Mouse (Mus musculus): ENCODE data around the gene Olfr1472. TPM values are rescaled to one million over a fixed set of nuclear protein-coding genes. Genes with fewer than 3 reads are reported as not detected.
"Not testable (repeated sequence)": the region's sequence is repeated elsewhere in the genome, so short reads cannot be mapped to it uniquely, and the experiment has no call there.

The Olfr1472 gene
- total RNA-seq (2014; rRNA removed) (not detected in 2 replicates), polyA plus RNA-seq (2015; fragmentation: Nextera tagmentation; extraction: Ambion mirVana) (not detected in 2 replicates)

- H3K36me3 ChIP-seq (ENCODE audit: insufficient read depth): no peaks in the 10 kb centered on the region
- 70% methylated on average over 1 of the region's 1 CpGs for WGBS
- TF ChIP-seq CTCF (IDR thresholded peaks at IDR 0.05; ENCODE audit: low read depth): no peak
- no peak within 1 kb of the TSS for H3K4me2 ChIP-seq (ENCODE audit: low read depth)
- no peak within 1 kb of the TSS for H3K27ac ChIP-seq (ENCODE audit: low read depth, low read length)
- H3K27me3 ChIP-seq (ENCODE audit: insufficient read depth, low read length): no peaks in the 10 kb centered on the region
- DNase-seq: no peak
- H3K9me3 ChIP-seq (ENCODE audit: low read length): no peaks in the 10 kb centered on the region
- no peak for ATAC-seq
- H3K9ac ChIP-seq: no peak within 1 kb of the TSS
- no peaks in the 10 kb centered on the region for H3K4me1 ChIP-seq (ENCODE audit: insufficient read depth)
- H3K4me3 ChIP-seq (ENCODE audit: low read depth, low read length): no peak within 1 kb of the TSS
Measured at GRCm38 (mm10) chr19:13455986-13456385, at the start of gene Olfr1472. TSS of gene Olfr1472 (minus strand) at chr19:13456086.

- WGBS: 77% methylated on average over 3 of the region's 3 CpGs
- Histone ChIP-seq H3K9me3 (ENCODE audit: low read length) (no peaks in the 10 kb centered on the region), H3K27me3 (ENCODE audit: insufficient read depth, low read length) (no peaks in the 10 kb centered on the region), H3K27ac (ENCODE audit: low read depth, low read length) (no peak within 1 kb of the TSS), H3K9ac (no peak within 1 kb of the TSS), H3K4me3 (ENCODE audit: low read depth, low read length) (no peak within 1 kb of the TSS), H3K36me3 (ENCODE audit: insufficient read depth) (no peaks in the 10 kb centered on the region), H3K4me1 (ENCODE audit: insufficient read depth) (no peaks in the 10 kb centered on the region), H3K4me2 (ENCODE audit: low read depth) (no peak within 1 kb of the TSS)
- ATAC-seq: no peak
- DNase-seq: no peak
- TF ChIP-seq CTCF (IDR thresholded peaks at IDR 0.05; ENCODE audit: low read depth): no peak
Measured at GRCm38 (mm10) chr19:13500246-13500645, 44.4 kb upstream of the Olfr1472 start, which contains the start of gene Olfr1477. TSS of gene Olfr1477 (plus strand) at chr19:13500546.

GRCm38 (mm10) chr19:13480096-13480495 is 24.2 kb upstream of the Olfr1472 start, which contains the start of gene Olfr1475:
TSS of gene Olfr1475 (minus strand) at chr19:13480196.
- DNase-seq (no peak), ATAC-seq (no peak)
- Histone ChIP-seq H3K27ac (ENCODE audit: low read depth, low read length) (no peak within 1 kb of the TSS), H3K9ac (no peak within 1 kb of the TSS), H3K27me3 (ENCODE audit: insufficient read depth, low read length) (no peaks in the 10 kb centered on the region), H3K4me2 (ENCODE audit: low read depth) (no peak within 1 kb of the TSS), H3K36me3 (ENCODE audit: insufficient read depth) (no peaks in the 10 kb centered on the region), H3K9me3 (ENCODE audit: low read length) (no peaks in the 10 kb centered on the region), H3K4me1 (ENCODE audit: insufficient read depth) (no peaks in the 10 kb centered on the region), H3K4me3 (ENCODE audit: low read depth, low read length) (no peak within 1 kb of the TSS)
- no peak for TF ChIP-seq CTCF (IDR thresholded peaks at IDR 0.05; ENCODE audit: low read depth)

GRCm38 (mm10) chr19:13469265-13469664 is 13.4 kb upstream of the Olfr1472 start, which contains the start of gene Olfr1474:
TSS of gene Olfr1474 (plus strand) at chr19:13469565.
- not testable (repeated sequence) for H3K4me1 ChIP-seq (ENCODE audit: insufficient read depth); ATAC-seq; H3K4me3 ChIP-seq (ENCODE audit: low read depth, low read length); H3K27me3 ChIP-seq (ENCODE audit: insufficient read depth, low read length); DNase-seq; H3K9me3 ChIP-seq (ENCODE audit: low read length); H3K27ac ChIP-seq (ENCODE audit: low read depth, low read length); H3K4me2 ChIP-seq (ENCODE audit: low read depth); H3K9ac ChIP-seq; H3K36me3 ChIP-seq (ENCODE audit: insufficient read depth)
- 80% methylated on average over 4 of the region's 4 CpGs for WGBS

- not testable (repeated sequence) for DNase-seq; H3K4me2 ChIP-seq (ENCODE audit: low read depth); ATAC-seq; H3K9me3 ChIP-seq (ENCODE audit: low read length); H3K9ac ChIP-seq; H3K27me3 ChIP-seq (ENCODE audit: insufficient read depth, low read length); H3K27ac ChIP-seq (ENCODE audit: low read depth, low read length); H3K4me1 ChIP-seq (ENCODE audit: insufficient read depth); H3K36me3 ChIP-seq (ENCODE audit: insufficient read depth); H3K4me3 ChIP-seq (ENCODE audit: low read depth, low read length)
- 73% methylated on average over 2 of the region's 2 CpGs for WGBS
Measured at GRCm38 (mm10) chr19:13443109-13443508, 12.8 kb downstream of the Olfr1472 start, which contains the start of gene Olfr1471. TSS of gene Olfr1471 (plus strand) at chr19:13443409.

GRCm38 (mm10) chr19:13407549-13407948 is 48.3 kb downstream of the Olfr1472 start, which contains the start of gene Olfr1469:
TSS of gene Olfr1469 (plus strand) at chr19:13407849.
- no peak within 1 kb of the TSS for H3K9ac ChIP-seq
- ATAC-seq (no peak), DNase-seq (no peak)
- TF ChIP-seq CTCF (IDR thresholded peaks at IDR 0.05; ENCODE audit: low read depth): no peak
- no peaks in the 10 kb centered on the region for H3K36me3 ChIP-seq (ENCODE audit: insufficient read depth)
- WGBS: 84% methylated on average over 2 of the region's 2 CpGs
- H3K4me1 ChIP-seq (ENCODE audit: insufficient read depth): no peaks in the 10 kb centered on the region
- H3K27ac ChIP-seq (ENCODE audit: low read depth, low read length): no peak within 1 kb of the TSS
- H3K4me2 ChIP-seq (ENCODE audit: low read depth): no peak within 1 kb of the TSS
- no peaks in the 10 kb centered on the region for H3K9me3 ChIP-seq (ENCODE audit: low read length)
- no peak within 1 kb of the TSS for H3K4me3 ChIP-seq (ENCODE audit: low read depth, low read length)
- H3K27me3 ChIP-seq (ENCODE audit: insufficient read depth, low read length): no peaks in the 10 kb centered on the region

Other genes with a start within 250 kb of the Olfr1472 start
- gene Olfr1463, start 224.8 kb downstream of the Olfr1472 start, total RNA-seq (2014; rRNA removed): not detected in 2 replicates
- gene Olfr1463, start 224.8 kb downstream of the Olfr1472 start, polyA plus RNA-seq (2015; fragmentation: Nextera tagmentation; extraction: Ambion mirVana): not detected in 2 replicates
- gene Olfr1465, start 140.5 kb downstream of the Olfr1472 start, total RNA-seq (2014; rRNA removed): not detected in 2 replicates
- gene Olfr1465, start 140.5 kb downstream of the Olfr1472 start, polyA plus RNA-seq (2015; fragmentation: Nextera tagmentation; extraction: Ambion mirVana): not detected in 2 replicates
- not detected in 2 replicates for gene Olfr1466, start 117.2 kb downstream of the Olfr1472 start, total RNA-seq (2014; rRNA removed)
- gene Olfr1466, start 117.2 kb downstream of the Olfr1472 start, polyA plus RNA-seq (2015; fragmentation: Nextera tagmentation; extraction: Ambion mirVana): not detected in 2 replicates
- gene Olfr1467, start 93.8 kb downstream of the Olfr1472 start, total RNA-seq (2014; rRNA removed): not detected in 2 replicates
- gene Olfr1467, start 93.8 kb downstream of the Olfr1472 start, polyA plus RNA-seq (2015; fragmentation: Nextera tagmentation; extraction: Ambion mirVana): not detected in 2 replicates
- not detected in 2 replicates for gene Olfr1469, start 48.2 kb downstream of the Olfr1472 start, total RNA-seq (2014; rRNA removed)
- not detected in 2 replicates for gene Olfr1469, start 48.2 kb downstream of the Olfr1472 start, polyA plus RNA-seq (2015; fragmentation: Nextera tagmentation; extraction: Ambion mirVana)
- gene Olfr1471, start 12.7 kb downstream of the Olfr1472 start, total RNA-seq (2014; rRNA removed): not detected in 2 replicates
- gene Olfr1471, start 12.7 kb downstream of the Olfr1472 start, polyA plus RNA-seq (2015; fragmentation: Nextera tagmentation; extraction: Ambion mirVana): not detected in 2 replicates
- not detected in 2 replicates for gene Olfr1474, start 13.5 kb upstream of the Olfr1472 start, total RNA-seq (2014; rRNA removed)
- gene Olfr1474, start 13.5 kb upstream of the Olfr1472 start, polyA plus RNA-seq (2015; fragmentation: Nextera tagmentation; extraction: Ambion mirVana): not detected in 2 replicates
- gene Olfr1475, start 24.1 kb upstream of the Olfr1472 start, total RNA-seq (2014; rRNA removed): not detected in 2 replicates
- gene Olfr1475, start 24.1 kb upstream of the Olfr1472 start, polyA plus RNA-seq (2015; fragmentation: Nextera tagmentation; extraction: Ambion mirVana): not detected in 2 replicates
- not detected in 2 replicates for gene Olfr1477, start 44.5 kb upstream of the Olfr1472 start, total RNA-seq (2014; rRNA removed)
- not detected in 2 replicates for gene Olfr1477, start 44.5 kb upstream of the Olfr1472 start, polyA plus RNA-seq (2015; fragmentation: Nextera tagmentation; extraction: Ambion mirVana)
- not detected in 2 replicates for gene Olfr1480, start 71.8 kb upstream of the Olfr1472 start, total RNA-seq (2014; rRNA removed)
- not detected in 2 replicates for gene Olfr1480, start 71.8 kb upstream of the Olfr1472 start, polyA plus RNA-seq (2015; fragmentation: Nextera tagmentation; extraction: Ambion mirVana)
- not detected in 2 replicates for gene Olfr1484, start 127.4 kb upstream of the Olfr1472 start, total RNA-seq (2014; rRNA removed)
- not detected in 2 replicates for gene Olfr1484, start 127.4 kb upstream of the Olfr1472 start, polyA plus RNA-seq (2015; fragmentation: Nextera tagmentation; extraction: Ambion mirVana)
- gene Olfr1487, start 161.3 kb upstream of the Olfr1472 start, total RNA-seq (2014; rRNA removed): not detected in 2 replicates
- gene Olfr1487, start 161.3 kb upstream of the Olfr1472 start, polyA plus RNA-seq (2015; fragmentation: Nextera tagmentation; extraction: Ambion mirVana): not detected in 2 replicates
- gene Olfr1489, start 175.5 kb upstream of the Olfr1472 start, total RNA-seq (2014; rRNA removed): not detected in 2 replicates
- gene Olfr1489, start 175.5 kb upstream of the Olfr1472 start, polyA plus RNA-seq (2015; fragmentation: Nextera tagmentation; extraction: Ambion mirVana): not detected in 2 replicates
- not detected in 2 replicates for gene Olfr1490, start 195.0 kb upstream of the Olfr1472 start, total RNA-seq (2014; rRNA removed)
- not detected in 2 replicates for gene Olfr1490, start 195.0 kb upstream of the Olfr1472 start, polyA plus RNA-seq (2015; fragmentation: Nextera tagmentation; extraction: Ambion mirVana)
- gene Olfr1491, start 241.2 kb upstream of the Olfr1472 start, total RNA-seq (2014; rRNA removed): not detected in 2 replicates
- gene Olfr1491, start 241.2 kb upstream of the Olfr1472 start, polyA plus RNA-seq (2015; fragmentation: Nextera tagmentation; extraction: Ambion mirVana): not detected in 2 replicates